Mouse (Mus musculus): Measurements from ENCODE around the gene Rasl11a. TPM values are rescaled to one million over a fixed set of nuclear protein-coding genes. Genes with fewer than 3 reads are reported as not detected.

The Rasl11a gene
- 8.2 and 9.7 TPM in 2 replicates for polyA plus RNA-seq (2021; fragmentation: Nextera tagmentation)
- long read RNA-seq, experiment 1, transcript Rasl11a-201 (4 exons, 1,126 nt) = major isoform, 11 of 13 reads
- long read RNA-seq, experiment 1, partial matches to known transcripts = 0 of 13 reads
- long read RNA-seq, experiment 1, other reads (novel, unspliced or antisense) = 2 of 13 reads
- long read RNA-seq, experiment 2, transcript Rasl11a-201 (4 exons, 1,126 nt) = major isoform, 10 of 11 reads
- long read RNA-seq, experiment 2, partial matches to known transcripts = 0 of 11 reads
- long read RNA-seq, experiment 2, other reads (novel, unspliced or antisense) = 1 of 11 reads

DNA sequence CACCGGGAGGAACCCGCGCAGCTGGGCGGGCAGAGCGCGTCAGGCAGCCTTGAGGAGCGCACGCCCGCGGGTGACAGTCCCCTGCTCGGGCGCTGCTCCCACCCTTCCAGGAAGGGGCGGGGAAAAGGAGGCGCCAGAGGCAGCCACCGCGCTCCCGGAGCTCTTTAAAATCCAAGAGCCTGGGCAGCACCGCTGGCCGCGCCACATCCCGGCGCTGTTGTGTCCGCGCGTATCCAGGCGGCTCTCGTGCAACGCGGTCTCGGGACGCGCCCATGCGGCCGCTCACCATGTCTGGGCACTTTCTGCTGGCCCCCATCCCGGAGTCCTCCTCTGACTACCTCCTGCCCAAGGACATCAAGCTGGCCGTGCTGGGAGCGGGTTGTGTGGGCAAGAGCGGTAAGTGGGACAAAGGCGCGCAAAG is at the start of gene Rasl11a:
Gene Rasl11a (plus strand): TSS at position 127 of the 421 bp plus-strand sequence.

DNA sequence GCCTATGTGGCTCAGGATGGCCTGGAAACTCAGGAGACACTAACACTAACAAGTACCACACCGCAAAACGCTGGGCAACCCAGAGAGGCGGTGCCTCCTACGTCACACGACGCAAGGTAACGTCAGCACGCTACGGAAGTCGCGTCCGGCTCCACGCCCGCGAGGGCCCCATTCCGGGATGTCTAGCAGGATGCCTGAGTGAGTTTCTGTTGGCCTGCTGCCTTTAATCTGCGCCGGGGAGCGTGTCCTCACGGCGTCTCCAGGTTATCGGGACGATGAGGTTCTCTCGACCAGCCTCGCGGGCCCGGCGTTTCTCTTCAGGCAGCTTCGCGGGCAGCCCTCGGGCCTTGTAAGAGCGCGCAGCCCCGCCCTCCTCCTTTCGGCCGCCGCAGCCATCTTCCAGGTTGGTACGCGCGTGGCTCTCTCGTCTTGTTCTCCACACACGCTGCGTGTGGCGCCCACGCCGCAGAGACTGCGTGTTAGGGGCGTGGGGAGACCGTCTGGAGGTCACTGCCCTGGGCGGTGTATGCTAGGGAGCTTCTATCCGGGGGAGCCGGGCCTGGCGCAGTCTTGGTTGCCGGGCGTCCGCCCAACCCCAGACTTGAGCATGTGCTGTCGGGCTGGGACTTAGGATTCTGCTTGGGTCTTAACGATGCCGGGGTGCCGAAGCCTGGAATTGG is 12.0 kb upstream of the Rasl11a start, which contains the start of gene Rpl21:
Gene Rpl21 (plus strand): TSS at position 122 of the 680 bp plus-strand sequence.

Other genes with a start within 250 kb of the Rasl11a start
- gene Usp12, start 50.1 kb upstream of the Rasl11a start, polyA plus RNA-seq (2021; fragmentation: Nextera tagmentation) = 3.5 and 9.1 TPM in 2 replicates
- gene Rpl21, start 12.2 kb upstream of the Rasl11a start, polyA plus RNA-seq (2021; fragmentation: Nextera tagmentation) = 1,254 and 1,302 TPM in 2 replicates
- gene Gtf3a, start 103.6 kb downstream of the Rasl11a start, polyA plus RNA-seq (2021; fragmentation: Nextera tagmentation) = 54.1 and 67.1 TPM in 2 replicates
- gene Mtif3, start 118.7 kb downstream of the Rasl11a start, polyA plus RNA-seq (2021; fragmentation: Nextera tagmentation) = 30.1 and 39.2 TPM in 2 replicates
- 1.2 and 1.6 TPM in 2 replicates for gene Lnx2, start 231.5 kb downstream of the Rasl11a start, polyA plus RNA-seq (2021; fragmentation: Nextera tagmentation)
- gene Polr1d, start 232.0 kb downstream of the Rasl11a start, polyA plus RNA-seq (2021; fragmentation: Nextera tagmentation) = 163 and 171 TPM in 2 replicates